Mouse (Mus musculus) embryonic facial prominence, embryonic 14.5 days (tissue): ENCODE results near the gene Copa. TPM values are rescaled to one million over a fixed set of nuclear protein-coding genes. Genes with fewer than 3 reads are reported as not detected.

Source experiments
- ATAC-seq: fragments of 200-750 bp; cut with Nextera tagmentation; 2 replicates; pipeline ENCODE4 v1.8.0; 2017; ENCODE audit warnings: low read depth, moderate number of reproducible peaks, moderate TSS enrichment
- DNase-seq: peaks from one replicate; pipeline ENCODE4 v3.0.0-alpha.2; 2015; ENCODE audit warnings: low spot score
- H3K27ac ChIP-seq: fragments of 300-500 bp; sonication (generic); replicated peaks from 2 replicates; pipeline ENCODE4 v1.5.1; 2014; ENCODE audit warnings: low read depth, mild to moderate bottlenecking, low read length, moderate library complexity
- H3K27me3 ChIP-seq: fragments of 300-500 bp; sonication (generic); replicated peaks from 2 replicates; pipeline ENCODE4 v1.6.1; 2014; ENCODE audit warnings: low read length; ENCODE audit not compliant: control insufficient read depth, insufficient read depth
- H3K36me3 ChIP-seq: fragments of 300-500 bp; sonication (generic); 2 replicates; pipeline ENCODE4 v1.6.1; 2014; ENCODE audit warnings: low read length, mixed read lengths; ENCODE audit not compliant: control insufficient read depth, insufficient read depth
- H3K4me1 ChIP-seq: fragments of 300-500 bp; sonication (generic); 2 replicates; pipeline ENCODE4 v1.6.1; 2014; ENCODE audit warnings: antibody characterized with exemption, low read length; ENCODE audit not compliant: control insufficient read depth, insufficient read depth
- H3K4me2 ChIP-seq: fragments of 300-500 bp; sonication (generic); 2 replicates; pipeline ENCODE4 v1.6.1; 2014; ENCODE audit warnings: low read depth, mild to moderate bottlenecking, low read length, moderate library complexity, mixed read lengths
- H3K4me3 ChIP-seq: fragments of 300-500 bp; sonication (generic); 2 replicates; pipeline ENCODE4 v1.5.1; 2014; ENCODE audit warnings: low read depth, mild to moderate bottlenecking, low read length
- H3K9ac ChIP-seq: fragments of 300-500 bp; sonication (generic); 2 replicates; pipeline ENCODE4 v1.6.1; 2014; ENCODE audit warnings: low read depth, mild to moderate bottlenecking, low read length, moderate library complexity, mixed read lengths
- H3K9me3 ChIP-seq: fragments of 300-500 bp; sonication (generic); 2 replicates; pipeline ENCODE4 v1.6.1; 2016; ENCODE audit warnings: low read length; ENCODE audit not compliant: control insufficient read depth
- WGBS: fragments of 180-500 bp; shearing (Covaris S2); extraction: QIAGEN DNeasy Blood & Tissue Kit; methylation state at CpG from one replicate; pipeline ENCODE4 v1.1.7; 2014; 5-methylcytosine and 5-hydroxymethylcytosine counted together
- polyA plus RNA-seq: library from polyadenylated mRNA; unstranded; fragments of >200 nt; fragmentation: Nextera tagmentation; extraction: Ambion mirVana; gene quantifications from 2 replicates; pipeline ENCODE4 v1.2.1, GENCODE M21; 2014

Copa gene
- 227 and 230 TPM in 2 replicates for polyA plus RNA-seq

DNA sequence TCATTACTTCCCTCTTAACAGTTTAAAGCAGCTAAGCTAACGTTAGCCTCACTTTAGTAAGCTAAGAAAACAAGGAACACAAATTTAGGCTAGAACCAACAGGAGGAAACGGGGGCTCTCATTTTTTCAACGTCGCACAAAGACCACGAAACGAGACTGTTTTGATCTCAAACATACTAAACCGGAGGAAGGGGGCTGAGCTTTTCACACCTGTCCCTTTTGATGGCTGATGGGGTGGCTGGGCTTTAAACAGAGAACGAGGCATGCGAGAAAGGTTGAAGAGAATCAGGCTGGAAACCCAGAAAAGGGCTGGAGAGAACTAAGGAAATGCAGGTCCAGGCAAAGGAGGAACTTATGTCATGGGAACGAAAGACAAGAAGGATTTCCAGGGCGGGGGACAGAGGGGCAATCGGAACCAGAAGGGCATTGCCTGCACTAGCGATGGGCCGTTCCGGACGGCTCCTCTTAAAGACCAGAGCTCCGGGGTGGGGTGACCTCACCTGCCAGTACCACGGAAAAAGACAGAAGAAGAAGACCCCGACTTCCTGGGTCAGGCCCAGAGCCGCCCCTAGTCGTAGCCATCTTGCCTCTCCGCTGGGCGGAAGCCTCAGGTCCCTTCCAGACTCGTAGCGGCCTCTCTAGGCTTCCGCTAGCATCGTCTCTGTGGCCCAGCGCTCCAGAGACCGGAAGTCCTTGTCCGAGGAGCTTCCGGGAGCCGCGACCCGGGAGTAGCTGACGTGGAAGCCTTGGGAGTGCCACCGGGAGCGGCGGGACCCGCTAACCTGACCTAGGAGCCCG, at the start of gene Copa, which contains the start of gene Ncstn:
Gene Copa (plus strand): TSS at position 429 of the 798 bp plus-strand sequence.
Gene Ncstn (minus strand): TSS at position 695 of the 798 bp plus-strand sequence.
- peak; percentile 99 for ATAC-seq
- peak within 1 kb of the TSS; percentile 85 for H3K9ac ChIP-seq
- peak within 1 kb of the TSS; percentile 55 for H3K4me3 ChIP-seq
- peaks cover 29% of the 10 kb centered on the region for H3K36me3 ChIP-seq
- whole genome bisulfite sequencing, result under 1% methylated on average over 32 of the region's 40 CpGs
- H3K27me3 ChIP-seq, result no peaks in the 10 kb centered on the region
- peak within 1 kb of the TSS; percentile 84 for H3K27ac ChIP-seq
- peak; percentile 98 for DNase-seq
- no peaks in the 10 kb centered on the region for H3K9me3 ChIP-seq
- peak within 1 kb of the TSS; percentile 67 for H3K4me2 ChIP-seq
- H3K4me1 ChIP-seq, result peaks cover 13% of the 10 kb centered on the region

DNA sequence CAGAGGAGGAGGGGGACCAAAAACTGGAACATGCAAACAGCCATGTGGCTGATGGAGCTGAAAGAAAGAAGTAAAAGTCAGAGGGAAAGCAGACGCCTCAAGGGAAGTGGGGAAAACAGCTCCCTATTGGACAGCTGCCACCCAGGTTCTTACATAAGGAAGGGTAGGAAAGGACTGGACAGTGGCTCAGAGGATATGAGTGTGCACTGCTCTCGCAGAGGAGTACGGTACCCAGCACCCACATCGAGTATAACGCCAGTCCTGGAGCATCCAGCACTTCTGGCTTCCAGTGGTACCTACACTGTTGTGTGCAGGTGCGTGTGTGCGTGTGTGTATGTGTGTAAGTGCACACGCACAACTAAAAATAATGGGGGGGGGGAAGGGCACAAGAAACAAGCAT, 35.9 kb upstream of the Copa start:
- DNase-seq (no peak), ATAC-seq (no peak)
- H3K9me3 ChIP-seq, result no peaks in the 10 kb centered on the region
- H3K27me3 ChIP-seq, result peaks cover 3% of the 10 kb centered on the region; the same call in 1 of the 2 replicates
- no peak overlapping the region for H3K9ac ChIP-seq
- no peak overlapping the region for H3K4me2 ChIP-seq
- H3K36me3 ChIP-seq, result no peaks in the 10 kb centered on the region
- no peak overlapping the region for H3K4me3 ChIP-seq
- no peaks in the 10 kb centered on the region; the same call in 1 of the 2 replicates for H3K4me1 ChIP-seq
- WGBS, result 72% methylated on average over 8 of the region's 8 CpGs
- no peak overlapping the region for H3K27ac ChIP-seq

DNA sequence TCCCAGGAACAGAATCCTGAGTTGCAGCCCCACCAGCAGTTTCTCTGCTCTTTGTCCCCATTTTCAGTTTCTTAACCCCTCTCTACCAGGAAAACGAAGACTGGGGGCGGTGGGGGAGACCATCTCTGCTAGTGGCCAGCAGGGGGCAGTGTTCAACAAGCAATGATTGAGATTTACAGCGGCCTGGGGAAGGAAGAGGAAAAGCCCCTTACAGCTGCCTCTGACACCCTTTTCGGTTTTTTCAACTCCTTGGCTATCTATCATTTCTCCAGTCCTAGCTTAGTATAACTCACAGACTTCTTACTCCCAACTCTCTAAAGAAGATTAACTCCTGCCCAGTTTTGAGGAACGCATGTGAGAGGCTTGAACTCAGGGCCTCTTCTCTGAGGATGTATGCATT, 35.4 kb upstream of the Copa start:
- 18% methylated on average over 4 of the region's 5 CpGs for WGBS
- Histone ChIP-seq H3K27me3 (peaks cover 3% of the 10 kb centered on the region; the same call in 1 of the 2 replicates), H3K4me1 (no peaks in the 10 kb centered on the region; the same call in 1 of the 2 replicates), H3K27ac (no peak overlapping the region), H3K4me3 (no peak overlapping the region), H3K4me2 (peak overlapping the region; percentile 15; the same call in 1 of the 2 replicates), H3K9me3 (no peaks in the 10 kb centered on the region), H3K9ac (no peak overlapping the region), H3K36me3 (no peaks in the 10 kb centered on the region)
- DNase-seq, result peak; percentile 88
- ATAC-seq, result peak; percentile 64; the same call in 1 of the 2 replicates

DNA sequence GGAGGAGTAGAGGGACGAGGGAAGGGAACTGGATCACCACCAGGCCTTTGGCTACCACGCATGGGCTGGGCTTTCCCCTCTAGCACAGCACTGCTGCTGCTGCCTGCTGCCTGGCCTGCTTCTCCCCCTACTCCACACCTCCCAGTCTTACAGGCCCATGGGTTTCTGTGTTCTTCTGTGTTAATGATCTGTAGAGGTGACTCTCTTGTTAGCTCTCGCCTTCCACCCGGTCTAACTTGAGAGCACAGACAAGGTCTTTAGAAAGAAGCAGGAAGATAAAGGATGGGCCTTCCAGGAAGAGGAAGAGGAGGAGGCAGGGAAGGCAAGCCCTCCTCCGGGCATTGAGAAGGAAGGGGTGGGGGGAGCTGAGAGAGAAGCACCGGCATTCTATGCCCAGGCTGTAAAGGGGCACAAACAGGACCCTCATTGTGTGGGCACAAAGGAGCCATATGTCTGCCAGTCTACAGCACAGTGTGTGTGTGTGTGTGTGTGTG, 34.0 kb upstream of the Copa start:
- H3K4me3 ChIP-seq, result 0 out of 2 replicates have a peak overlapping the region, but pooled peaks have one; percentile 16
- peak overlapping the region; percentile 24; the same call in 1 of the 2 replicates for H3K4me2 ChIP-seq
- no peaks in the 10 kb centered on the region for H3K9me3 ChIP-seq
- H3K27me3 ChIP-seq, result peaks cover 14% of the 10 kb centered on the region
- H3K36me3 ChIP-seq, result no peaks in the 10 kb centered on the region
- no peak overlapping the region for H3K9ac ChIP-seq
- DNase-seq (peak; percentile 46), ATAC-seq (peak; percentile 34; the same call in 1 of the 2 replicates)
- H3K27ac ChIP-seq, result peak overlapping the region; percentile 58
- H3K4me1 ChIP-seq, result peaks cover 5% of the 10 kb centered on the region; the same call in 1 of the 2 replicates
- 31% methylated on average over 6 of the region's 6 CpGs for WGBS

DNA sequence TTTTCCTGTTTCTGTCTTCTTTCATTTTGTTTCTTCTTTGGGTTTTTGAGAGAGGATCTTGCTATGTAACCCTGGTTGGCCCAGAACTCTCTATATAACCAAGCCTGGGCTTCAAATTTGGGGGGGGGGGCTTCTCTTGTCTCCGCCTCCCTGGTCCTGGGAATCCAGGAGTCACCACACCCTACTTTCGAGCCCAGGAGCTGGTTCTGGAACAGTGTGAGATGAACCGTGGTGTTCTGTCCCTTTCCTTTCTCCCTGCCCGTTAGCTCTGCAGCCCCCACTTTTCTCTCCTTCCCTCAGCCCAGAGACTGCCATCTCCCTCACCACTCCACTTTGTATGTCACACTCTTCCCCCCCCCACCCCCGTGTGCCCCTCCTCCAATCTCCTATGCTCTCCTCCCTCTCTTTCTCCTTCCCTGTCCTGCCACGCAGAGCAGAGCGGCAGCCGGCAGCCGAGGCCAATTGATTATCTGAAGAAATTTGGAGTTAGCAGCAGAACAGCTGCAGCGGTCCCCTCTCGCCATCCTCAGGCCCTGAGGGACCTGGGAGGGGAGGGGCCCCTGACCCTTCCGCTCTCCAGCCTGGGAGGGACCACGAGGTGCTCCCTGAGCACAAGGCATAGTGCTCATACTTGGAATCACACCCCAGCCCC, 33.1 kb upstream of the Copa start:
- peak overlapping the region; percentile 24; the same call in 1 of the 2 replicates for H3K4me2 ChIP-seq
- peak; percentile 66 for DNase-seq
- ATAC-seq, result peak; percentile 39
- peak overlapping the region; percentile 37; the same call in 1 of the 2 replicates for H3K9ac ChIP-seq
- peaks cover 14% of the 10 kb centered on the region for H3K4me1 ChIP-seq
- H3K27ac ChIP-seq, result peak overlapping the region; percentile 58
- peaks cover 23% of the 10 kb centered on the region for H3K27me3 ChIP-seq
- no peak overlapping the region for H3K4me3 ChIP-seq
- 17% methylated on average over 13 of the region's 13 CpGs for whole genome bisulfite sequencing
- no peaks in the 10 kb centered on the region for H3K36me3 ChIP-seq
- H3K9me3 ChIP-seq, result no peaks in the 10 kb centered on the region

DNA sequence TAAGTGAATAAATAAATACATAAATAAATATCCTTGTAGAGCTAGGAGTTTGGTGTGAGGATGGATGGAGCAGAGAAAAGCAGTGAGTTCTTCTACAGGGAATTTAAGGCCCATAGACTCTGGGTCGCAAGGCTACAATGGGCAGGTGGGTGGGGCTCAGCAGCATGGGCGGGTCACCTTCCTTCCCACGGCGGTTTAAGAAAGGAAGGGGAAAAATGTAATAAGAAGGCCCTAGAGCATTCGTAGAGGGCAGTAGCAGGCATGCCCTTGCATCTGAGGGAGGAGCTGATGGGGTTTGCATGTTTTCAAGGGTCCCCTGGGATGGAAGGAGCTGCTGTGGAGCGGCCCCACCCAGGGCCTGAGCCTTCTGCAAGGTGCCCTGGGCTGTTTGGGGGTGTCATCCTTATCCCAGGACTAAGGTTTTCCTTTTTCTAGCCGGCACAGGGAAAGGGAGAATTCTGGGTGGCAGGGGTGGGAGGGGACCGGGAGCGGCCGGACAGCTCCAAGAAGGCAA, 29.5 kb upstream of the Copa start:
- Histone ChIP-seq H3K9ac (0 out of 2 replicates have a peak overlapping the region, but pooled peaks have one; percentile 22), H3K4me3 (no peak overlapping the region), H3K4me2 (peak overlapping the region; percentile 69; the same call in 1 of the 2 replicates), H3K27ac (no peak overlapping the region), H3K27me3 (peaks cover 46% of the 10 kb centered on the region), H3K36me3 (no peaks in the 10 kb centered on the region), H3K4me1 (peaks cover 17% of the 10 kb centered on the region), H3K9me3 (no peaks in the 10 kb centered on the region)
- ATAC-seq (no peak), DNase-seq (no peak)
- 10% methylated on average over 9 of the region's 10 CpGs for WGBS

DNA sequence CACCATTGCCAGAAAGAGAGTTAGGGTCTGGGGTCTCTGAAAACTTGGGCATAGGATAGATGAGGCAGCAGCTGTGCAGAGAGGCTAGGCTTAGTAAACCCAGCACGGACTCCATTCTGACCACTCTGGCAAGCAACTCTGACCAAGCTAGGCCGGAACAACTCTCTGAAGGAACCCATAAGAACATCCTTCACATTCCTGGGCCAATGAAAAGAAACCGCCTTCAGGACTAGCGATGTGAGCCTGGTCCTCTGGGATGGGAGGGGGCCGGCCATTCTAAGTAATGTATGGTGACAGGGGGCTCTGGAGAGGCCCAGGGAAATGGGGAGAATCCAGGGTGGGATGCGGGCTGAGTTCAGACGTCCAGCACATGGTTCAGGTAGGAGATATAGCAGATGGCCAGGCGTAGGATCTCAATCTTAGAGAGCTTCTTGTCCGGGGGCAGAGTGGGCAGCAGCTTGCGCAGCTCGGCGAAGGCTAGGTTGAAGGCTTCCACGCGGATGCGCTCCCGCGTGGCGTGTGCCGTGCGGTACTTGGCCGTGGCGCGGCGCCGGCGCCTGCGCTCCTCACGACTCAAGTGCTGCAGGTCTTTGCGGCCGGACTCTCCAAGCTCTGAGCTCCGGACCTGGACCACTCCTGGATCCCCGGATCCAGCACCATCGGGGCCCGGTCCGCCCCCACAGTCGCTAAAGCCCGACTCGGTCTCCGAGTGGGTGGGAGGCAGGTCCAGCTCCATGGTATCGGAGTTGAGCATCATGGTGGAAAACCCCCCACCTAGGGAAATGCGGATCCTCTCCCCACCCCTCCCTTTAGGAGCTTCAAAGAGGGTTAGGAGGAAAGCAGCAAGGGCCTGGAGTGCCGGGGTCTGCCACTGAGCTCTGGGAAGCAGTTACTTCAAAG, 28.5 kb upstream of the Copa start:
- H3K27me3 ChIP-seq, result peaks cover 46% of the 10 kb centered on the region
- peaks cover 22% of the 10 kb centered on the region for H3K4me1 ChIP-seq
- peak overlapping the region; percentile 69 for H3K4me2 ChIP-seq
- ATAC-seq, result no peak
- WGBS, result 4% methylated on average over 25 of the region's 42 CpGs
- H3K4me3 ChIP-seq, result peak overlapping the region; percentile 42
- no peaks in the 10 kb centered on the region for H3K36me3 ChIP-seq
- H3K9ac ChIP-seq, result peak overlapping the region; percentile 67
- no peak for DNase-seq
- no peak overlapping the region for H3K27ac ChIP-seq
- no peaks in the 10 kb centered on the region for H3K9me3 ChIP-seq
